Mouse (Mus musculus) NIH3T3 (cell line): ENCODE data around the gene 2010111I01Rik.

Experiments
- DNase-seq: peaks from one replicate; pipeline ENCODE4 v3.0.0-alpha.2; 2012; ENCODE audit warnings: low read depth

The 2010111I01Rik gene

DNA sequence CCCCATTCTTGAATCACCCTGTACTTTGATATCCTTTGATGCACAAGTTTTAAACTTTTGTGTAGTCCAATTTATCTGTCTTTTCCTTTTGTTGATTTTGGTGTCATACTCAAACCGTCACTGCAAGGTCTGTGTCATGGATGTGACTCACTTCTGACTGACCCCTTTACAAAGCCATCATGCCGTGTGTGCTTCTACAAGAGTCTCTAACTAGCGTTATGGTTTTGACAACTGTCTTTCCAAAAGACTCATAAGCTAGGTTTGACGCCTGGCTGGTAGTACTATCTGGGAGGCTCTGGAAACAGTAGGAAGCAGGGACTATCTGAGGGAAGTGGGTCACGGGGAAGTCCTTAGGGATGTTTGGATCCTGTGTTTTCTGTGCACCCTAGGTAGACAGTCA, 351.7 kb downstream of the 2010111I01Rik start:
- no peak for DNase-seq

DNA sequence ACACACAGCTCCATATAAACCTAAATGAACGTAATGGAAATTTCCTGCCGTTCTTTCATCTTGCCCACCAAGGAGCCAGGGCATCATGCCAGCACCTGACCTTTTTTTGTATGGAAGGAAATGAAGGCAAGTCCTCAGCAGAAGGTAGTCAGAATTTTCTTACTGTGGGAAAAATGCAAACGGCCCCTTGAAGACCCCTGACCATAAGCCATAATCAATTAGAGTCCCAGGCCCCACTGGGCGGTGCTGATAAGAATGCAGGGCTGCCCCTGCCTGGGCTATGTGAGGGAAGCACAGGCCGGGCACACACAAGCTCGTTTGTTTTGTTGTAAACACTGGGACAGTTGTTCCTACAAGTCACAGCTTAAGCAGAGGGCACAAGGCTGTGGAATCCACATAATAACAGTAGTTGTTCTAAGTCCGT, 353.0 kb downstream of the 2010111I01Rik start:
- DNase-seq = no peak

DNA sequence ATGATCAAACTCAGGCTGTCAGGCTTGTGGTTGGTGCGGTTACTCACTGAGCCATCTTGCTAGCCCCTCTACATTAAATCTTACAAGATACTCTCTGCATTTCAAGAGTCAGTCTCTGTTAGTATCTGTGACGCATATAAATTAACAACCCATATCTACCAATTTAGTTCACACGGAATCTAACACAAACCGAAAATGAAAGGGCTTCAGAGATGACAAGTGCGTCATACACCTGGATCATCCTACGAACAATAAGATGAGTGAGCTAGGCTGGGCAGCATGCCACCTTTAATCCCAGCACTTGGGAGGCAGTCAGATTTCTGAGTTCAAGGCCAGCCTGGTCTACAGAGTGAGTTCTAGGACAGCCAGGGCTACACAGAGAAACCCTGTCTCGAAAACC, 355.1 kb downstream of the 2010111I01Rik start:
- DNase-seq = no peak

DNA sequence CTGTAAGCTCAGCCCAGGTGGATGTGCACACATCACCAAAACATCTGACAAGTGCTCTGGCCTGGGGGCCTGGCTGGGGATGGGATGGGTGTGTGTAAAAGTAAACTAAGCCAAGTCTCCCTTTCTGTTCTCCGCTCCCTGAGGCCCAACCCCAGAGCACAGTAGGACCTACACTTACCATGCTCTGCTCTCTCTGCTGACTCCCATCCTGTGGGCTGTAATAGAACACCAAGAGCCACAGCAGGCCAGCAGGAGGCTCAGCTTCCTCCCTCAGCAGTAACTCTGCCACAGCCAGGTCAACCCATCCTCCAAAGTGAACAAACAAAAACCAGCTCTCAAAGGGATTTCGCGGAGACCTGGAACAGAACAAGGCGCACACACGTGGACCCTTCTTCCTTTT, 357.0 kb downstream of the 2010111I01Rik start:
- no peak for DNase-seq

DNA sequence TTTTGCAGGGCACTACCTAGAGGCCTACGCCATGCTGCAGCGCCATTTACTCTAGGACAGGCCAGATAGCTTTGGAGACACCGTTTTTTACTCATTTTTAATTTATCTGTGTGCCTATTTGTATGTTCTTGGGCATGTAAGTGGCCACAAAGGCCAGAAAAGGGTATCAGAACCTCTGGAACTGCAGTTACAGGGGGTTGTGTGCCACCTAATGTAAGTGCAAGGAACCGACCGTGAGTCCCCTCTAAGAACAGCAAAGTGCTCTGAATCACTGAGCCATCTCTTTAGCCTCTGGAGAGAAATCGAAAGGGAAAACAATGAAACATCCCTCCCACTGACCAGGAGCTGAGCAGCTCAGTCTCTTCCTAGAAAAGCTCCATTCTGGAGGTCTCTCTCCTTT, 358.1 kb downstream of the 2010111I01Rik start:
- no peak for DNase-seq

DNA sequence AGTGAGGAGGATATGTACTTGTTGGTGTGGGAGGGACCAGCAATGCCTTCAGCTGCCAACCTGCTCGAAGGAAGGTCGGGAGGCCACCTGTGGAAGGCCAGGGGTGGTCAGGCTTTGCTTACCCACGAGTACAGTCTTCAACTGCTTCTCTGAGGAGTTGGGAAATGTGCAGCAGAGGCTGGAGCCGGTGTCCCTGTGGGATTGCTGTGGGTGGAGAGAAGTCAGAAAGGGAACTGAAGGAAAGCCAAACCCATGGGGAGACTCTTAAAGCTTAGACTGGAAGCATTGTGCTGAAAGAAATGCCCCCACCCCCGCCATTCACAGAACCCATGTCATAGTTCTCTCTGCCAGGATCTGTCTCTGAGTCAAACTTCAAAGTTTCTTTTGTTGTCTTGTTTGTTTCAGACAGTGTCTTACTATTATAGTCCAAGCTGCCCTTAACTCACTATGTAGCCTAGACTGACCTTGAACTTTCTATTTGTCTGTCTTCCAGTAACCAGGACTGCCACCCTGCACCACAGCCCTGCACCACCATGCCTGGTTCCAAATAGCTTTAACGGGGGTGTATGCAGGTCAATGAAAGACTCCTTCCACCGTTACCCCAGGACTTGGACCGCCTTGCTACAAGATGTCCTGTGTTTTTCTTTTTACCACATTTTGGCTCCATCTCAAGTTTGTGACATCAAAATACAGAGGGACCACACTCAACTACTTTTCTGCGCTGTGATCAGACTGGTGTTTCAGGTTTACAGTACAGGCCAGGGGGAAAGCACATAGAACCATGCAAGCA, 358.8 kb downstream of the 2010111I01Rik start:
- peak; percentile 83 for DNase-seq

DNA sequence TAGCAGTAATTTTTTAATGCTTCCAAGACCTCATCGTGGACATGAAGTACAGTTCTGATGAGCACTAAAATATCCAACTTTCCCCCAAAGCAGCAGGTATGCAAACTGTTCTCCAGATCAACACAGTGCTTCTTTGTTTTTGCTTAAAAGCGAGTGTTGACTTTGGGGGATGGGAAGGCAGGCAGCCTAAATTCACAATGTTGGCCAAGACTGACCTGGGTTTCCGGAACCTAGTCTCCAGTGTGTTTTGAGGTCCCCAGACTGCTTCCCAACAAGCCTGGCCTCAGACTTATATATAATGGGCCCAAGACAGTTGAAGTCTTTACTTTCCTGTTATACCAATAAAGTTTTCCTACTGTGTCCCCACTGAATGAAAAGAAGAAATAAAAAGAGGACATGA, 359.6 kb downstream of the 2010111I01Rik start:
- peak; percentile 7 for DNase-seq

DNA sequence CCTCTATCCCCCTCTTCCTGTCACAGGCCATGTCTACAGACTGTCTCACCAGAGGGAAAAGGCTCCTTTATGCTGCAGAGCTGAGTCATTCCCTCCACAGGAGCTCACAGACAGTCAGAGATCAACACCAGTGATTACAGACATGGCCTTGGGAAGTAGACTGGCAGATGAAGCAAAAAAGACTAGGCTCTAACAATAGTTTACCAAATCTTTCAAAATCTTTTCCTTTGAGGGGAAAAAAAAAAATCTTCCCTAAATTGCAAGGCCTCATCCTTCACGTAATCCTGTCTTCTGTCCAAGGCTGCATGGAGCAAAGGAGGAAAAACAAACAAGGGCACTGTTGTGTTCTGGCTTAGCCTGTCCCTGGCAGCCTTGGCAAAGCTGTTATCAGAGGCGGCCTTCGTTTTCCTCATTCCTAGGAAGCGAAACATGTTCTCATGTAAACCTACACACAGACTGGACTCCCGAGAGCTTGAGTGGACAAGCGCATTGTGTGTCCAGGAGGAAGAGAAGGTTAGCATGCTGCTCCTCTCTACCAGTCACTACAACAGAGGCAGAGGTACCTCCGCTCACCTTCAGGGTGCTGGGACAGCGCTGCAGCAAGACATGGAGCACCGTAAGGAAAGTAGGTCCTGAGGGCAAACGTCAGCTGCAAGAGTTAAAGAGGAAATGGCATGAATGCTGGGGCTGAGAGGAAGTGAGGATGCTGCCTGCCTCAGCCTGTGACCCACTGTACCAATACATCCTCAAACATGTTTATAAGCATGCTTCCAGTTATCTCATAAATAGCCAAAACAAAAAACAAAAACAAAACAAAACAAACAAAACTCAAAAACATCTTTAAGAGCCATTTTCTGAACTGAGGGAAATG, 360.5 kb downstream of the 2010111I01Rik start:
- DNase-seq = peak; percentile 57

DNA sequence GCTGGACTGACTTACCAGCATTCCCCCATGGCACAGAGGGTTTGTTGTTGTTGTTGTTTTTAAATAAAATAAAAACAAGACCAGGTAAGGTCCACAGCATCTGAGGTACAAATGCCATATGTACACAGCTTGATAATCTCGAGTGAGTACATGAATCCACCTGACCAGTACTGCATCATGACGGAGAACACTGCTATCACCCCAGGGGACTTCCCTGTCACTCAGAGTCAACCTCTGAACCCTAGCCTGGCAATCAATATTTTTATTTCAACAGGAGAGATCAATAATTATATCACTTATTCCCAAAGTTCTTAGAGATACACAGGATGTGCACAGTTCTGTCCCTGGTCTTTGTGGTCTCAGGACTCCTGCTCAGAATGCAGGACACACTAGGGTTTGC, 361.3 kb downstream of the 2010111I01Rik start:
- no peak for DNase-seq

DNA sequence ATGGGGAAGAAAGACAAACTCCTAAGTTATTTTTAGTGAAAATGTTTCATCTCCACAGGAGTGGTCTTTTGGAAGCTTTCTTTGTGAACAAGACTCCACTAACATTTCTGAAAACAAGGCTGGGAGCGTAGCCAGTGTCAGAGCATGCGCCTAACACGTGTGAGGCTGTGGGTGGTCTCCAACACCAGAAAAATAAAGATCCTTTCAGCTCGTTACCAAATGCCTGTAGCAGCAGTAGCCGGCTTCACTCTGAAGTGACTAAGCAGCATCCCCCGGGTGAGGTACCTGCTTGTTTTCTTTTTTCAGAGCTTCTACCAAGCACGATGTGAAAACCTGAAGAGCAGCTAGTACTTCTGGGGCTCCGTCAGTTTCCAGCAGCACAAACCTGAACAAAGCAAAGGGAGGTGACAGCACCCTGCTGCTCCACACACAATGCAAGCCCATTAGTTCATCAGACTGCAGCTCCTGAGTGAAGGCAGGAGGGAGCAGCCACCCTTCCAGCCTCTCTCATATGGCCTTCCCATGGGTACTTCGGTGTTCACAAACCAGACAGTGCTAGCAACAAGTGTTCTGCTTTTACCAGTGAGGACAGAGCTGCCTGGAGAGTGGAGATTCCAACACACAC, 365.7 kb downstream of the 2010111I01Rik start:
- no peak for DNase-seq

DNA sequence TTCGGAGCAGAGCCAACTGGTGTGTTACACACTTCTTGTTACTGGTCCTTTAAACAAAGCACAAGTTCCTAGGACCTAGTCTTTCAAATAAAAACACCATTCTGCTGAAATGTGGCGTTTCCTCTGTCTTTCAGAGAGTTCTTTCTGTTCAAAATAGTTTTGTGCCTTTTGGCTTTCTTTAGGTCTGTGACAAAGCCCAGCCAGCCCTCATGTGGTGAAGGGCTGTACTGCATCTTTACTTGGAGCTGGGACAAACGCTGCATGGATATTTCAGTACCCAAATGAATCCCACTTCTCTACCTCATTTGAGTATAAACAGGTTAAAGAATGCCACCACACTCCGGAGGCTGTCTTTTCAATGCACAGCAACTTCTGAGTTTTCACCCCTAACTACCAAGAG, 366.7 kb downstream of the 2010111I01Rik start:
- DNase-seq = peak; percentile 86

DNA sequence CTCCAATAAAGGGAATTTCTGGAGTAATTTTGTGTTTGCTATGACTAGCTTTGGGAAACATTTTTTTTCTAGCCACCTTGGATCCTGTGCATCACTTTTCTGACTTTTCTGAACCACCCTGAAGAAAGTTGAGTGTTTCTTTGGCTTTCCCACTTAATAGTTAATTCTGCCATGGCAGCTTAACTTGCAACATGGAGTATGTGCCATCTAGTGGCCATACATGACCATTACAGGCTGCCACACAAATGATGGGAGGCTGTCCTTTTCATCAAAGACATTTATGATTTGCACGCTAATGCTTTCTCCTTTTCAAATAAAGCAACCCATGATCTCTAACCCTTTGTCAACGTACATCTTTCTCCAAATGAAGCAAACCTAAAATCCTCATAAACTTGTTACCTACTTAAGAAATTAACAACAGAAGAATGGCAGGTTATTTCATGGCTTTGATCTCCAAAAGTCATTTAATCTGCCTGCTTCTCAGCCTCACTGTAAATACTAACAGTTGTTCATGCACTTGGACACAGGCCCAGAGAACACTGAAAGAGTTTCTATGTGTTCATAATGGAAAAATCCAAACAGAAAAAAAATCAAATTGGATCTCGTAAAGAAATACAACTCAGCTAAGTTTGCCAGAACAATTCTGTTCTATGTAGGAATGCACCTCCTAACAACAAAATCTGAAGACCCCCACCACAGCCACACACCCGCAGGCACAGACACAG, 368.0 kb downstream of the 2010111I01Rik start:
- DNase-seq = peak; percentile 78

DNA sequence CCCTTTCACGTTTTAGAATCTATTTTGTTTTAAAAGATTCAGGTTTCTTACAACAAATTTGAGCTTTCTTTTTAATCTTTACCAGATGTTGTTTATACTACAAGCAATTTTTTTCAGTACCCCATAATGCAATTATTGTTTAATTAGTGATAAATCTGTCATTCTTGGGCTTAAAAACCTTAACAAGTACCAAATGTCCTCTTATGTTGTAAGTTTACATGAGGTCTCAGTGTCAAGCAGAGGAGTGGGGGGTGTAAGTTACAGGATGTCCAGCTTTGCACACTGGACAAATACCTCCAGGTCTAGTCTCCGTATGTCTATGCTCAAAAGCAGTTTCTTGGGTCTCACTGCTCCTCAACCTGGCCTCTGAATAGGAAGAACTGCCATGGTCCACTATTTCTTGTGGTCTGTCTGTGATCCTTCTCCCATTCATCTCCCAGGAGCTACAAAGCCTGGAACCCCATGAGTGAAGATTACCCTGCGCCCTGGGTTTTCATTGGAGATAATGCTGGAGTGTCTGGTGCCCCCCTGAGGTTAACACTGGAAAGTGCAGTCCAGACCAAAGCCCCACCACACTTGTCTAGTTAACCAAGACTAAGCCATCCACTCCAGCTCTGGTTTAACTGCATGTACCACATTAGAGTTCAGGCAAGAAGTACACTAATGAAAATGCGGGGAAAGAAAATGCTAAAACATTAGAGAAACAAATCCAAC, 370.9 kb downstream of the 2010111I01Rik start:
- peak; percentile 63 for DNase-seq

DNA sequence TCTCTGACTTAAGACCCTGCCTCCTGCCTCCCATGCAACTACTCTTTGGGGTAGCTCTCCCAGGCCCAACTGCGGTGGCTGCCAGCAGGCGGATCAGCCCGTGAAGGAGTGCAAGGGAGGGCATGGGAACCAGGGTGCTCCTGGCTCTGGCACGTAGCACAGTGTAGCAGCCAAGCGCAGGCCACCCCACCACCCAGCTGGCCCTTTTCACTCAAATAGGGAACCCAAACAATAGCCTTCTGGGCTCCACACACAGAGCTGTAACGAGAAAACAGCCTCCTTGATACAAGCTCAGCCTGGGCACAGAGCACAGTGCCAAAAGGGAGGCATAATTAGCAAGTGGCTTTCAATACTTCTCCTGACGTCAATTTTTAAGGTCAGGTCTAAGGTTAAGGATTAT, 371.6 kb downstream of the 2010111I01Rik start:
- no peak for DNase-seq

DNA sequence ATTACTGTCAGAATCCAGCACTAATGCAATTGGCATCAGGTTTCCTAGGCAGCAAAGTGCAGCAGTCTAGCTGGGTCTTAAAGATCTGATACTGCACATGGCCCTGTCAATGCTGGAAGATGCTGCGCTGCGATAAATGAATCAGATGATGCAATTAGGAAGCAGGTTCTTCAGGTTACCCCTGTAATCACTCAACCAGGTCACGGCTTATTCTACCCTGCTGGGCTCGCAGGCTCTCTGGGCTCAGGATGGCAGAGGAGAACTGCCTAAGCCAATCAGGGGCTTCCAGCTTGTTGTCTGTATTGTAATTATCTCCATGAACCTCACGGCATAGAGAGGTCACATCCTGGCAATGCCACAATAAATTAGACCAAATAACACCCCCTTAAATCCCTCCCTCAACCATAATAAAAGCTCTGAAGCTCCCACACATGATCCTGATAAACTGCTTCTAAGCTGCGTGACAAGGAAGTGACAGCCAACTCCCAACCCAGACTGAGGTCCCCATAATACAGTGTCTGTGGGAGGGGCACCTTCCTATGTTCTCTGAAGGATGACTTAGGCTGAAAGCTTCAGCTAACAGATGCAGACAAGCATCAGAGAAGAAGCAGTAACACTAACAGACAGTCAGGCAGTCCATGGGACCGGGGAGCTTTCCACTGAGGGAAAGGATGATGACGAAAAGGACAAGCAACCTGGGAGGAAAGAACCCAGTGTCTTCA, 372.7 kb downstream of the 2010111I01Rik start:
- DNase-seq = no peak

DNA sequence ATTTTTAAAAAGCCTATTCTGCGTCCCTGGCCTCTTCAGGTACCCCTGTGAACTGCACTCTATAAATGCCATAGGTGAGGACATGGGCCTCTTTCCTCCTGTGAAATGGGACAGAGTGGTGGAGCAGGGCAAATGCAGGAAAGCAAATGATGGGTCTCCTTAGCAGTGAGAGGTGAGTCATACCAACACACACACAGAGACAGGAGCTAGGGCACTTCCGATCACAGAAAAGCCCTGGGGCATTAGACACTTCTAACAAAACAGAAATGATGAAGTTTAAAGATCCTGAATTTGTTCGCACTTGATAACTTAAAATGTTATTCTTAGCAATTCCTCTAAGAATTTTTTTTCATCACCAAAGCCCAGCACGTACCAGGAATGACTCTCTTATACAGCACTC, 375.3 kb downstream of the 2010111I01Rik start:
- no peak for DNase-seq

DNA sequence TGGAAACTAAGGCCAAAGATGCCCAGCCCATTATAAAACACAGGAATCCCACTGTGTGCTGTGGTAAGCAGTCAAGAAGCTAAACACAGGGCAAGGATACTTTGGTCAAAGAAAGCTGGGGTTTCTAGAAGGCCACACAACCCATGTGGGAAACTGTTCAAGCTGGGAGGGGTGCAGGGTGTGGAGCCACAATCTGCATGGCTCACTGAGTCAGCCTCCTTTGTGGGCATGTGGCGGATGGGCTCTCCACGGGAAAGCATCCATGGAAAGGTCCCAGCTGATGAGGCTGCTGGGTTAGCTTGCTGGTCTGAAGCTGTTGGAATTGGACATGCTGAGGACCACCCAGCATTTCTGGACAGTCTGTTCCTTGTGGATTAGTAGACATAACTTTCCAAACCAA, 378.1 kb downstream of the 2010111I01Rik start:
- no peak for DNase-seq

DNA sequence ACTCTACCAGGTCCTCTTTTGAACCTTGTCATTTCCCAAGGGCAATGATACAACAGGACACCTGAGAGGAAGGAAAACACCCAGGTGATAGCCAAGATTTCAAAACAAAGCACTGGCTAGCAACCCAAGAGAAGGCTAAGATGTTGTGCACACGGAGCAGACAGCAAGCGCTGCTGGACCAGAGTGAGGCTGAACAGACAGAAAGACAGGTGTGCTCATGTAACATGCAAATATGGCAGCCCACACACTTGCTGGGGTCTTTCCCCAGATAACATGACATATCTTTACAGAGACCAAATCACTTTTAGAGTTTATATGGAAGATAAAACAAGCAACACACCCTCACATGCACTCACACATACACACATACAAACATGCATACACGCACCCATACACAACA, 379.8 kb downstream of the 2010111I01Rik start:
- DNase-seq = no peak

DNA sequence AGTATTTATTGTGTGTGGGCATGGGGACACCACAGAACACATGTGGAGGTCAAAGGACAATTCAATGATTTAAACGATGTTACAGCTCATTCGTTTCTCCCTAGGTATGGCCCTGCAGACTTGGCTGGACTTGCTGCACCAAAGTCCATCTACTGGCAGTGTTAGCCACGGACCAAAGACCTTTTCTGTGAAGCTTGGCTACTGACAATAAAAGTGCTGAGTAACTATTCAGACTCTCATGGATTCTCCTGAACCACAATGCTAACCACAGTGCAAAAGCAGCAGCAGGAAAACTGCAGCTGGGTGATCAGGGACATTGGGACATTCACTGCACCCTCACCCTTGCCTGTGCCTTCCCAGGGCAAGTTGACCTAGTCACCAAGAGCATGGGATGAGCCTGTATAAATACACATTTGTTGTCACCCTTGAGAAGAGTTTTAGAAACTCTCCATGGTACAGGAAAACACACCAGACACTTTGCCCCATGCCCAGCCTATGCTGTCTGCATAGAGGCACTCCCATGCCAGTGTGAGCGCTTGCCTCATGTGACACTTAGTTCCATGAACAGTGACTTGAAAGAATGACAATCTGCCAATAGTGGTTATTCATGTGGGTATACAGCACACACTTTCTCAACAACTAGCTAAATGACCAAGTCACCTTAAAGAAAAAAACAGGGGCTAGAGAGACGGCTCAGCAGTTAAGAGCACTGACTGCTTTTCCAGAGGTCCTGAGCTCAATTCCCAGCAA, 381.0 kb downstream of the 2010111I01Rik start:
- DNase-seq = no peak

DNA sequence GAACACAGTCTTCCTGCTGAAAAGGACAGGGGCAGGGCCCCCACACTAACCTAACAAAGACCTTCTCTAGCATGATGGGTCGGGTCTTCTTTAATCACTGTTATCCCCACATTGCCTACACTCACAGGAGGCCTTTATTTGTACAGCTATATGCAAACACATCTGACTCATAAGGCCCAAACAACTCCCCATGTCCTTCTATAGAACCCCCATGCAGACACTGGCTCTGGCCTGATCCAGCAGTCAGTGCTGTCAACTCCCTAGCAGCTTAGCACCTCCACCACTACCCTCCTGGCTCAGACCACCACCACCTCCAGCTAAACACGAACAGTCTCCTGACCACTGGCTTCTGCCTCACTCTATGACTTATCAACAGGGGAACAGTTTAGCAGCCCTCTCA, 382.9 kb downstream of the 2010111I01Rik start:
- no peak for DNase-seq
